8 mouse cellular contexts compared by ENCODE assay signal in the genomic region with DNA sequence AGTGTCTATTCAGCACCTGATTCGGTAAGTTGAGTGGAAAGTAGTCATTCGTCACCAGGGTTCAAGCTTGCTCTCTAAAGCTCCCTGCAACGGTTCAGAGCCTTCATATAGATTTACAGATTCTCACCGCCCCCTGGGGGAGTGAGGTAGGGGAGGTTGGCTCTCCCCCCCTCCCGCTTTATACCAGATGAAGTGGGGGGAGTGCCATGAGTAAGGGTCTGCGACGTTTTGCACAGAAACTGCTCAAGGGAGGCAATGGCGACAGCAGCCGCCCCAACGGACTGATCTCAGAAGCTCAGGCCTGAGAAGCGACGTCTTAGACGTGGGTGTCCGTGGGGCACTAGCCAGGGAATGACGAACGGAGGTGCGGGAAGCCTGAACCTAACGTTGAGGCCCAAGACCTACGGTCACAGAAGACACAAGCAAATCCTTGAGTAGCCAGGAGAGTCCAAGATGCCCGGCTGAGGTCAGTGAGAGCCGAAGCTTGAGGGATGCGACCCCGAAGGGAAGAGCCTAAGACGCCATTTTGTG. TPM values are rescaled to one million over a fixed set of nuclear protein-coding genes. Genes with fewer than 3 reads are reported as not detected.
DNase-seq lines count a peak whose midpoint lies in the region; ATAC-seq and TF ChIP-seq lines count a peak whose summit lies in the region.

No protein-coding gene starts in this region.

- no peak for TF ChIP-seq POLR2A in embryonic fibroblast, embryonic 13.5 days (IDR thresholded peaks at IDR 0.05; ENCODE audit: low read depth, low read length)

- H3K79me3 ChIP-seq in C2C12 (ENCODE audit: low read depth) = peaks cover 8% of the 10 kb centered on the region

- DNase-seq in heart, adult 18-20 months = no peak
- peak; percentile 48 for DNase-seq in splenic B cell, adult 2 months (ENCODE audit: low read depth, low spot score)
- no peak for DNase-seq in urinary bladder, postnatal 36 days (ENCODE audit: low spot score in 2 of 2)
- no peak for DNase-seq in natural killer cell, adult 2 months (ENCODE audit: low spot score in 2 of 2)

- peak overlapping the region; percentile 92 for H3K9ac ChIP-seq in heart, embryonic 11.5 days (ENCODE audit: low read depth, low read length)
- H3K9ac ChIP-seq in limb, embryonic 13.5 days = peak overlapping the region; percentile 82

- H3ac ChIP-seq in C2C12 (ENCODE audit: control insufficient read depth, insufficient read length, low read depth) = peak overlapping the region; percentile 33

- H3K27ac ChIP-seq in heart, embryonic 11.5 days (ENCODE audit: low read depth, low read length) = peak overlapping the region; percentile 76
- 0 out of 2 replicates have a peak overlapping the region, but pooled peaks have one; percentile 1 for H3K27ac ChIP-seq in embryonic fibroblast, embryonic 13.5 days (ENCODE audit: insufficient read depth, low read length)
- peak overlapping the region; percentile 55 for H3K27ac ChIP-seq in limb, embryonic 13.5 days

- H3K4me3 ChIP-seq in heart, embryonic 11.5 days (ENCODE audit: low read depth, low read length) = peak overlapping the region; percentile 93
- H3K4me3 ChIP-seq in C2C12 (ENCODE audit: insufficient read depth, poor library complexity, severe bottlenecking) = peak overlapping the region; percentile 75
- peak overlapping the region; percentile 63 for H3K4me3 ChIP-seq in embryonic fibroblast, embryonic 13.5 days (ENCODE audit: insufficient read depth, low read length)
- peak overlapping the region; percentile 92 for H3K4me3 ChIP-seq in limb, embryonic 13.5 days

- no peak for TF ChIP-seq CTCF in C2C12 (IDR thresholded peaks at IDR 0.05; ENCODE audit: control insufficient read depth, insufficient read depth, insufficient read length)
- no peak for TF ChIP-seq CTCF in embryonic fibroblast, embryonic 13.5 days (IDR thresholded peaks at IDR 0.05; ENCODE audit: borderline replicate concordance, insufficient read depth, low read length)

- no peaks in the 10 kb centered on the region for H3K27me3 ChIP-seq in heart, embryonic 11.5 days (ENCODE audit: control insufficient read depth, insufficient read depth, low read length)
- H3K27me3 ChIP-seq in C2C12 (ENCODE audit: control insufficient read depth, insufficient read depth, insufficient read length) = no peaks in the 10 kb centered on the region
- no peaks in the 10 kb centered on the region for H3K27me3 ChIP-seq in limb, embryonic 13.5 days
- H3K27me3 ChIP-seq in splenic B cell, adult 2 months (ENCODE audit: control insufficient read depth, insufficient read depth, low read length, poor library complexity, severe bottlenecking) = no peaks in the 10 kb centered on the region

- peaks cover 3% of the 10 kb centered on the region; the same call in 1 of the 2 replicates for H3K36me3 ChIP-seq in heart, embryonic 11.5 days (ENCODE audit: control insufficient read depth, insufficient read depth, low read length)
- peaks cover 14% of the 10 kb centered on the region for H3K36me3 ChIP-seq in C2C12 (ENCODE audit: control insufficient read depth, insufficient read depth)
- H3K36me3 ChIP-seq in limb, embryonic 13.5 days = peaks cover 18% of the 10 kb centered on the region
- H3K36me3 ChIP-seq in splenic B cell, adult 2 months (ENCODE audit: control insufficient read depth, insufficient read depth, low read length, poor library complexity, severe bottlenecking) = 0 out of 2 replicates have a peak, but pooled peaks cover 1% of the 10 kb centered on the region

- ATAC-seq in heart, embryonic 11.5 days (replicated peaks; ENCODE audit: insufficient number of reproducible peaks, low FRiP score, low TSS enrichment) = 0 out of 2 replicates have a peak, but pooled peaks have one; percentile 11
- no peak for ATAC-seq in limb, embryonic 13.5 days (ENCODE audit: low FRiP score, low read depth)

- H3K4me1 ChIP-seq in heart, embryonic 11.5 days (ENCODE audit: control insufficient read depth, insufficient read depth, low read length) = peaks cover 9% of the 10 kb centered on the region
- peaks cover 1% of the 10 kb centered on the region; the same call in 1 of the 2 replicates for H3K4me1 ChIP-seq in embryonic fibroblast, embryonic 13.5 days (ENCODE audit: control insufficient read depth, insufficient read depth, low read length)
- H3K4me1 ChIP-seq in limb, embryonic 13.5 days = peaks cover 23% of the 10 kb centered on the region

- no peaks in the 10 kb centered on the region for H3K9me3 ChIP-seq in heart, embryonic 11.5 days (replicated peaks; ENCODE audit: control insufficient read depth, low read length)
- no peaks in the 10 kb centered on the region for H3K9me3 ChIP-seq in limb, embryonic 13.5 days

- H3K4me2 ChIP-seq in heart, embryonic 11.5 days = peak overlapping the region; percentile 89
- H3K4me2 ChIP-seq in limb, embryonic 13.5 days (replicated peaks) = peak overlapping the region; percentile 87

- peaks cover 34% of the 10 kb centered on the region for H3K79me2 ChIP-seq in C2C12 (ENCODE audit: control insufficient read depth, insufficient read depth)

- under 1% methylated on average over 24 of the region's 24 CpGs for WGBS in heart, embryonic 11.5 days (ENCODE audit: insufficient replicate concordance)
- under 1% methylated on average over 24 of the region's 24 CpGs for WGBS in limb, embryonic 13.5 days

TF ChIP-seq in C2C12, 6 proteins besides CTCF, POLR2A, EP300 and RAD21:
- no peak for TF ChIP-seq MAX (IDR thresholded peaks at IDR 0.05)
- TF ChIP-seq CEBPB (IDR thresholded peaks at IDR 0.05; ENCODE audit: low read depth) = no peak
- TF ChIP-seq USF1 (IDR thresholded peaks at IDR 0.05; ENCODE audit: low read depth) = no peak
- TF ChIP-seq FOSL1 (IDR thresholded peaks at IDR 0.05; ENCODE audit: insufficient read depth, low read length, poor library complexity, severe bottlenecking) = no peak
- TF ChIP-seq MYOD1 (IDR thresholded peaks at IDR 0.05; ENCODE audit: control insufficient read depth, insufficient read length, low read depth) = no peak
- TF ChIP-seq MYOG (IDR thresholded peaks at IDR 0.05; ENCODE audit: control insufficient read depth, extremely low read depth, insufficient read length) = no peak

RNA-seq across cellular contexts. Expression of a gene that starts 0.5 kb away (rescaled TPM):
- polyA plus RNA-seq in heart, embryonic 11.5 days (2014; fragmentation: Nextera tagmentation; extraction: Ambion mirVana) = 59.0 and 63.8 TPM in 2 replicates
- 10 to 100 TPM; 39.1 to 44.6 TPM for total RNA-seq in heart, adult 18-20 months (2021)
- 10.9 TPM for polyA plus RNA-seq in C2C12 (2012; fragmentation: generic; extraction: Trizol)
- 28.0 and 32.7 TPM in 2 replicates for polyA plus RNA-seq in embryonic fibroblast, embryonic 13.5 days (2011; ENCODE audit: insufficient read length, low read depth, missing spikeins)
- polyA plus RNA-seq in limb, embryonic 13.5 days (2015; fragmentation: Nextera tagmentation; extraction: Ambion mirVana) = 106 and 116 TPM in 2 replicates

RNA-seq across cellular contexts. Expression of a gene that starts 28.9 kb away (rescaled TPM):
- 44.2 and 44.3 TPM in 2 replicates for polyA plus RNA-seq in heart, embryonic 11.5 days (2014; fragmentation: Nextera tagmentation; extraction: Ambion mirVana)
- 10 to 100 TPM; 40.2 to 44.3 TPM for total RNA-seq in heart, adult 18-20 months (2021)
- polyA plus RNA-seq in C2C12 (2012; fragmentation: generic; extraction: Trizol) = 27.3 TPM
- polyA plus RNA-seq in embryonic fibroblast, embryonic 13.5 days (2011; ENCODE audit: insufficient read length, low read depth, missing spikeins) = 53.2 and 61.9 TPM in 2 replicates
- 110 and 123 TPM in 2 replicates for polyA plus RNA-seq in limb, embryonic 13.5 days (2015; fragmentation: Nextera tagmentation; extraction: Ambion mirVana)

RNA-seq across cellular contexts. Expression of a gene that starts 39.3 kb away (rescaled TPM):
- polyA plus RNA-seq in heart, embryonic 11.5 days (2014; fragmentation: Nextera tagmentation; extraction: Ambion mirVana) = 16.2 and 17.6 TPM in 2 replicates
- total RNA-seq in heart, adult 18-20 months (2021) = 10 to 100 TPM; 15.0 to 19.0 TPM
- polyA plus RNA-seq in C2C12 (2012; fragmentation: generic; extraction: Trizol) = 23.0 TPM
- 24.4 and 26.1 TPM in 2 replicates for polyA plus RNA-seq in embryonic fibroblast, embryonic 13.5 days (2011; ENCODE audit: insufficient read length, low read depth, missing spikeins)
- polyA plus RNA-seq in limb, embryonic 13.5 days (2015; fragmentation: Nextera tagmentation; extraction: Ambion mirVana) = 23.4 and 25.2 TPM in 2 replicates

RNA-seq across cellular contexts. Expression of a gene that starts 53.5 kb away (rescaled TPM):
- polyA plus RNA-seq in heart, embryonic 11.5 days (2014; fragmentation: Nextera tagmentation; extraction: Ambion mirVana) = 0.94 and 1.3 TPM in 2 replicates
- 1 to 10 TPM in 1 of 2 experiments, under 1 TPM in 1; 0.97 to 4.4 TPM for total RNA-seq in heart, adult 18-20 months (2021)
- polyA plus RNA-seq in C2C12 (2012; fragmentation: generic; extraction: Trizol) = not detected
- not detected in 2 replicates for polyA plus RNA-seq in embryonic fibroblast, embryonic 13.5 days (2011; ENCODE audit: insufficient read length, low read depth, missing spikeins)
- 0.85 and 1.1 TPM in 2 replicates for polyA plus RNA-seq in limb, embryonic 13.5 days (2015; fragmentation: Nextera tagmentation; extraction: Ambion mirVana)

Comparison
In these comparisons a context has a peak if more than half of its experiments do, and no peak if none do; other contexts are left out.
1. H3K27ac ChIP-seq: peak in every context shown above with its lines; median percentile 76 in heart, embryonic 11.5 days; 55 in limb, embryonic 13.5 days; 1 in embryonic fibroblast, embryonic 13.5 days.